Mouse (Mus musculus) testis, adult 2 months (tissue): ENCODE measurements around the gene Tox3. TPM values are rescaled to one million over a fixed set of nuclear protein-coding genes. Genes with fewer than 3 reads are reported as not detected.

ENCODE experiments used
- H3K27ac ChIP-seq: fragments of 200-500 bp; 2 replicates; pipeline ENCODE4 v1.5.1; 2012; ENCODE audit warnings: low read depth, low read length; ENCODE audit not compliant: control insufficient read depth, insufficient read depth
- H3K27me3 ChIP-seq: fragments of 200-500 bp; 2 replicates; pipeline ENCODE4 v1.6.1; 2012; ENCODE audit warnings: mild to moderate bottlenecking, low read length, moderate library complexity; ENCODE audit not compliant: control insufficient read depth, insufficient read depth
- H3K36me3 ChIP-seq: fragments of 200-500 bp; 2 replicates; pipeline ENCODE4 v1.6.1; 2012; ENCODE audit warnings: mild to moderate bottlenecking, low read length; ENCODE audit not compliant: control insufficient read depth, insufficient read depth
- H3K4me1 ChIP-seq: fragments of 200-500 bp; 2 replicates; pipeline ENCODE4 v1.6.1; 2012; ENCODE audit warnings: low read length; ENCODE audit not compliant: control insufficient read depth, insufficient read depth
- H3K4me3 ChIP-seq: fragments of 200-500 bp; 2 replicates; pipeline ENCODE4 v1.5.1; 2012; ENCODE audit warnings: low read depth, mild to moderate bottlenecking, low read length, moderate library complexity, mixed read lengths; ENCODE audit not compliant: control insufficient read depth
- CTCF ChIP-seq: fragments of 200-500 bp; IDR thresholded peaks from 2 replicates; pipeline ENCODE4 v1.5.1; 2012; ENCODE audit warnings: low read depth, mild to moderate bottlenecking, inconsistent platforms, low read length, moderate library complexity; ENCODE audit not compliant: control insufficient read depth, insufficient read depth, insufficient replicate concordance
- POLR2A ChIP-seq: fragments of 200-500 bp; IDR thresholded peaks from 2 replicates; pipeline ENCODE4 v1.6.1; 2012; ENCODE audit warnings: low read depth, mild to moderate bottlenecking, inconsistent platforms, low read length, moderate library complexity; ENCODE audit not compliant: control insufficient read depth
- polyA plus RNA-seq: library from polyadenylated mRNA; depleted of rRNA; stranded (reverse); fragments of >200 nt; gene quantifications from 2 replicates; pipeline ENCODE4 v1.2.3, GENCODE M21; 2012

Gene Tox3
- polyA plus RNA-seq, 1 experiment, result 2.0 TPM

DNA sequence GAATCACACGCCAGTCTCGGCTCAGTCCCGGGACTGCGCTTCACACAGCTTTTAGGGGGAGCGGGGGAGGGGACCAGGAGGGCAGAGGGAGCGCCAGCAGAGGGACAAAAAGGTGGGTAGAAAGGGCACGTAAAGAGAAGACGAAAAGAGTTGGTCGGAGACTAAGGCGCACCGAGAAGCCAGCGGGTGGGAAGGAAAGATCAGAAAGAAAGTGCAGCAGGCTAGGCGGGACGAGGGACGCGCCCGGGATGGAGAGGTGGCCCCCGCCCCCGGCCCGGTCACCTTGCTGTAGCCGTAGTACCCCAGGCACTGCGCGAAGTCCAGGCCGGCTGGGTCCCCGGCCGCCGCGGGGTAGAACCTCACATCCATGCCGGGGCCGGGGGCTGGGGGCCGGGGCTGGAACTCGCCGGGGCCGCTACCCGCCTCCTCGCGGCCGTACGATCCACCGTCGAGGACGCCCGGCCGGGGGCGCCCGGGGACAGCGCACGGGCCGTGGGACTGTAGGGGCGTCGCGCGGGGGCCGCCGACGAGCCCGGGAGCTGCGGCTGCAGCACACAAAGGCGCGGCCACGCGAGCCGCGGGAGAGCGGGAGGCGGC is 464 bp downstream of the Tox3 start:
- H3K27ac ChIP-seq, result no peak overlapping the region
- H3K4me1 ChIP-seq, result peaks cover 9% of the 10 kb centered on the region
- H3K27me3 ChIP-seq, result peaks cover 2% of the 10 kb centered on the region
- H3K4me3 ChIP-seq, result peak overlapping the region; percentile 66
- H3K36me3 ChIP-seq, result no peaks in the 10 kb centered on the region
- no peak for TF ChIP-seq CTCF
- no peak for TF ChIP-seq POLR2A

GRCm38 (mm10) chr8:90346880-90347535 is 1.1 kb downstream of the Tox3 start:
- no peak for TF ChIP-seq CTCF
- TF ChIP-seq POLR2A, result no peak
- Histone ChIP-seq H3K27ac (no peak overlapping the region), H3K4me3 (peak overlapping the region; percentile 66), H3K27me3 (peaks cover 2% of the 10 kb centered on the region), H3K36me3 (no peaks in the 10 kb centered on the region), H3K4me1 (peaks cover 9% of the 10 kb centered on the region)

DNA sequence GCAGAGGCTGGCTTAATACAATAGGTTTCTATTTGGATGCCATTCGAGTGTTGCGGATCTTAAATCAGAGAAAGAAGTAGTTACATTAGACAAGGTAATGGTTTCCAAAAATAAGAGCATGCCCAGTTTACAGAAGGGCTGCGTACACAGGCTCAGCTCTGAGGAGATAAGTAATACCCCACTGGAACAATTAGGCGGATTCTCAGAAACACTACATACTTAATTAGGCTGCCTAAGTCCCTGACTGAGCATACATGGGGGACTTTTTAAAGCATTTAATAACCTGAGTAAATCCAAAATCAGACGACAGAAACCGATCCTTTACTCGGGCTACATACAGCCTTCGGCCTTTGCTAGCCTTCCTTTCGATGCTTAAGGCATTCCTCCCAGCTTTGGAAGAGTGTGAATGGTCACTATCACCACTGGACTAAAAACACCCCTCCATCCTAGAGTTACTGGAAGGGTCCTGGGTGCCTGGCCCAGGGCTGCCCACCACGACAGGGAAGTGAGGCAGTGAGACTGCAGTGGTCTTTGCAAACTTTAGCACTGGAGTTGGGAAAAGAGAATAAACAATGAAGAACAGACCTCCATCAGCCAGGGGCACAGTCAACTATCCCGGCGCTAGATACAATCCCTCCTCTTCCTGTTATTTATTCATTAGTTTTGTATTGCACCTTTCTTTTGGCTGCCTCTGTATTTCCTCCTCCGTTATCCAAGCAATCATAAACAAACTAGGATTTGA is 1.8 kb downstream of the Tox3 start:
- no peak for TF ChIP-seq CTCF
- no peak for TF ChIP-seq POLR2A
- Histone ChIP-seq H3K36me3 (no peaks in the 10 kb centered on the region), H3K27me3 (peaks cover 2% of the 10 kb centered on the region), H3K4me1 (peaks cover 9% of the 10 kb centered on the region), H3K27ac (no peak overlapping the region), H3K4me3 (no peak overlapping the region)

DNA sequence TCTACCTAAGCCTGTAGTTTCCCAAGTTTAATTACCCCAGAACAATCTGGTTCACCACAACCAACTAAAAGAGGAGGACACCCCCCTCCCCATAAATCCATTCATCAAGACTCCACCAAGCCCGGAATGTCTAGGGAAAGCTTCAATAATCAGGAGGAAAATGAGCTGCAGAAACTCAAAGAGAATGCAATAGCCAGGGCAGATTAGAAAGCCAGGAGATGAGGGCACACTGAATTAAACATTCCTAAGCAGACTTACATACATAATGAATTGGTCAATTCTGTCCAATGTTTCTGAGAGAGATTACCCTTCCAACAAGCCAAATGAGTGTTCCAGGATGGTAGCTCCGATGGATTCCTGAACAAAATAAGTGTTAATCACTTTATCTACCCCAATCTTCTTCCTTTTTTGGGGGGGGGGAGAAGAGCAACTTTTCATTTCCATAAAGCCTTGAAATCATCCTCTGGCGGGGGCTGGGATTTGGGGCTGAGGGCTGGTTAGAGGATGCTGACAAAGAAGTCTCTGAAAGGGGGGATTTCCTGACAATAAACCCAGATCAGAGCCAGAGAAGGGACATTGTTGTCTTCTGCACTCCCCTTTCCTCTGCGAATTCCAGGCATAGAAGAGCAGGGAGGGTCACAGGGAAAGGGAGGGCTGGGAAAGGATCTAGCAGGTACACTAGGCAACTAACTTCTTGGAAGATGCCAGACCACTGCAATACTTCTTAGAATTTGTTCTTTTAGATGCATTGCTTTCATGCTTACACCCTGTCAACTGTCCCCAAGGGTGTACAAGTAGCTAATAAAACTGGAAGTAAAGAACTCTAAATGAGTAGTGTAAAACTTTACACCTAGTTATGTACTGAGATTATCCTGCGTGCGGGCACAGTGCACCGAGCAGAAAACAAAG is 17.5 kb downstream of the Tox3 start:
- H3K27me3 ChIP-seq, result no peaks in the 10 kb centered on the region
- no peak overlapping the region for H3K27ac ChIP-seq
- no peak overlapping the region for H3K4me3 ChIP-seq
- no peaks in the 10 kb centered on the region for H3K36me3 ChIP-seq
- no peaks in the 10 kb centered on the region for H3K4me1 ChIP-seq
- TF ChIP-seq POLR2A (no peak), CTCF (no peak)

DNA sequence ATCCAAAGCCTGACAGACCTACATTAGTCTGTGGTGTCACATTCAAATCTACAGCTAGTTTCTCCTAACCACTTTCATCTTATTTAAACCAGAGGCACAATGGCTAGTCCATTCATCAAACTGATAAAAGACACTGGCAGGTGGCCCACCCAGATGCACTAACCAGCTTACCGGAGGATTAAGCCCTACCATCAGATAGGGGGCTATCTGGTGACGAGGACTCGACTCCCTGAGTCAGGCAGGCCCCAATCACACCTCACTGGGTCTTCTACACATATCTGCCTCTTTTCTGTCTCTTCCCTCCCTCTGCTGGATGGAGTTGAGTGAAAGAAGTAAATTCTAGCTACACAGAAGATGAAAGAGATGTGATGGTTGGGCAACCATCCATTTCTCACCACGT is 24.3 kb downstream of the Tox3 start:
- Histone ChIP-seq H3K27me3 (no peaks in the 10 kb centered on the region), H3K4me3 (no peak overlapping the region), H3K36me3 (no peaks in the 10 kb centered on the region), H3K27ac (no peak overlapping the region), H3K4me1 (no peaks in the 10 kb centered on the region)
- TF ChIP-seq CTCF (no peak), POLR2A (no peak)

- TF ChIP-seq POLR2A (no peak), CTCF (no peak)
- H3K27ac ChIP-seq, result no peak overlapping the region
- no peaks in the 10 kb centered on the region for H3K27me3 ChIP-seq
- no peak overlapping the region for H3K4me3 ChIP-seq
- H3K4me1 ChIP-seq, result no peaks in the 10 kb centered on the region
- no peaks in the 10 kb centered on the region for H3K36me3 ChIP-seq
Observed at GRCm38 (mm10) chr8:90322701-90323439, 25.3 kb downstream of the Tox3 start.
